Mouse (Mus musculus) effector memory CD4-positive, alpha-beta T cell, adult 7 months (primary cell): ENCODE results near the gene Htr2a. TPM values are rescaled to one million over a fixed set of nuclear protein-coding genes. Genes with fewer than 3 reads are reported as not detected.

Experiments
- polyA plus RNA-seq: library from polyadenylated mRNA; unstranded; fragments of 100-300 nt; shearing (Covaris generic); gene quantifications from one replicate; pipeline ENCODE4 v1.2.1, GENCODE M21; 2017

Htr2a gene
- not detected for polyA plus RNA-seq

GRCm38 (mm10) chr14:74640819-74641381 is at the start of gene Htr2a:
Htr2a (plus strand) TSS chr14:74640840.

GRCm38 (mm10) chr14:74732079-74732783 is 91.6 kb downstream of the Htr2a start, which contains the start of gene Esd:
Esd (plus strand) TSS chr14:74732297.

Other genes starting within 250 kb of the Htr2a start
- gene Esd, start 91.5 kb downstream of the Htr2a start, polyA plus RNA-seq: 93.3 TPM